Mouse (Mus musculus) v-Abl transformed pro-B cells (cell line): Measurements from ENCODE around the gene Rph3al.

ENCODE experiments used
- in situ Hi-C, 2 experiments: fragments of 400-800 bp; cut with MboI; formaldehyde crosslinking; loops; one replicate each; pipeline ENCODE4 v1.15.1; 2025; ENCODE audit not compliant: unreplicated experiment in 2 of 2

The Rph3al gene

GRCm38 (mm10) chr11:75938379-75938906 lies at the start of gene Rph3al:
Rph3al (minus strand) TSS chr11:75938429.
- in situ Hi-C loops, result no loop called here

DNA sequence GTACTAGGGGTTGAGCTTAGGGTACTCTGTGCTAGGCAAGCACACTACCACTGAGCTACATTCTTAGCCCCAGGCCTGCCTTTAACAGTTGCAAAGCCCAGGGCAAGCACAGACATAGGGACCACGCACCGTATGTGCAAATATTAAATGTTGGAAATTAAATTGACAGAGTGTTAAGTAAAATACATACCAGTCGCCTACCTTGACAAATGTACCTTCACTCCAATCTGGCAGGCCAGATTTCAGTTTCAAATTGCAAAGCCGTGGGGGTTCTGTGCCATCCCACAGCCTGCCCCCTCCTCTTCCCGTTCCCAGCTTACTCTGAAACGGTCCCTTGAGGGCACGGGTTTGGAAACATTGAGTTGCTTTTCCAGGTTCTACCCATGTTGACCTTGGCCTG lies 47.7 kb upstream of the Rph3al start:
- in situ Hi-C loops, result no loop called here

DNA sequence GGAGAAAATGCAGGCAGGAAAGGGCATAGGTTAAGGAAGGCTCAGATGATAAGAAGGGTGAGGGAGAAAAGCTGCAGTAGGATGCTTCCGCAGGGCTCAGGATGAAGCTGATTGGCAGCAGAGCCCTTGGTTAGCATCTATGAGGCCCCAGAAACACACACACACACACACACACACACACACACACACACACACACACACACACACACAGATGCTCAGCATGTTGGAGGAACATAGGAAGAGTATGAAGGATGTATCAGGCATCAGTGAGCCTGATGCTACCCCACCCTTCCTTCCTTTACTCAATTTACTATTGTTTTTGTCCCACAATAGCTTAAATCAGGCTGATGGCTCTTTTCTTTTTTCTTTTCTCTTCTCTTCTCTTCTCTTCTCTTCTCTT lies 46.4 kb upstream of the Rph3al start:
- in situ Hi-C loops, result no loop called here

GRCm38 (mm10) chr11:75983194-75983593 lies 45.0 kb upstream of the Rph3al start:
- in situ Hi-C loops, result no loop called here

GRCm38 (mm10) chr11:75980413-75980812 lies 42.2 kb upstream of the Rph3al start:
- in situ Hi-C loops, result no loop called here

DNA sequence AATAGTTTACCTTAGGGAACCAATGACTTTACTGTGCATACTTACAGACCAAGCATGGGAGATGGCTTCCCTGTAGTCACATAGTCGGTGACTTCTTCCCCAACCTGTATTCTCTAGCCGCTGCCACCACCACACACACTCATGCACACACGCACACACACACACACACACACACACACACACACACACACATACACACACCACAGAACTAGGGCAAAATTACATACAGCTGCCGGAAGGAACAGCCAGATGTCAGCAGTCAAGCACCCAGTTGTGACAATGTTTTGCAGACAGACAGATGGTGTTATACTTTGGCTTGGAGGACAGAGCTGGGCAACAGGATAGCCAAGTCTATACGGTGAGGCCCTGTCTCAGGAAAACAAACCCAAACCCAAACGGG lies 39.8 kb upstream of the Rph3al start:
- in situ Hi-C loops, result loop anchor here in 1 of 2 experiments (10.0 kb wide), 1 partner anchor 427 kb away; the partner anchor contains the start of gene Timm22

GRCm38 (mm10) chr11:75976748-75977147 lies 38.5 kb upstream of the Rph3al start:
- in situ Hi-C loops, result loop anchor here in 1 of 2 experiments (10.0 kb wide), 1 partner anchor 428 kb away; the partner anchor contains the start of gene Timm22

- in situ Hi-C loops, result loop anchor here in 1 of 2 experiments (10.0 kb wide), 1 partner anchor 431 kb away; the partner anchor contains the start of gene Timm22
Measured at GRCm38 (mm10) chr11:75973988-75974387, 35.8 kb upstream of the Rph3al start.

DNA sequence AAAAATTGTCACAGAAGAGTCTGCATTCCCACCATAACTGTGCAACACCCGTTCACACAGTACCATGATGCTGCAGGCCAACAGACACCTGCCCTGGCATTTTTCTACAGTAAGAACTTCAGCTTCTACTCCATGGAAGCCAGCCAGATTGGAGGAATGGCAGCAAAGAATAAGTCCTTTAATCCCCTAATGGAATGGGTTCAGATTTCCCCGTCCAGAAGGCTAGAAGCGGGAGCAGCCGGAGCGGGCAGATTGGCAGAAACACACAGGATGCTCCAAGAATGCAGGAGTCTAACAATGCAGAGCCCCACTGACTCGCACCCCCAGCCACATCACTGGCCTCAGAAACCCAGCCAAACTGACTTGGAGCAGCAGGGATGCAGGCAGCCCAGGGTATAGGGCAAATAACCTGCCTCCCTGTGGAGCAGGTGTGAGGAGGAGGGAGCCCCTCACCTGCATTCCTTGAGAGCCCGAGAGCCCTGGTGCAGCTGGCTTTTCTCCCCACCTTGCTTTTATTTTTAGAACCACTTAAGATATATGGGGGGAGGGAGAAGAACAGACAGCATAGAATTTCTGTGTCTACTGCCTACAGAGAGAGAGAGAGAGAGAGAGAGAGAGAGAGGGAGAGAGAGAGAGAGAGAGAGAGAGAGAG lies 34.8 kb upstream of the Rph3al start:
- in situ Hi-C loops, result loop anchor here in 1 of 2 experiments (10.0 kb wide), 1 partner anchor 432 kb away; the partner anchor contains the start of gene Timm22

DNA sequence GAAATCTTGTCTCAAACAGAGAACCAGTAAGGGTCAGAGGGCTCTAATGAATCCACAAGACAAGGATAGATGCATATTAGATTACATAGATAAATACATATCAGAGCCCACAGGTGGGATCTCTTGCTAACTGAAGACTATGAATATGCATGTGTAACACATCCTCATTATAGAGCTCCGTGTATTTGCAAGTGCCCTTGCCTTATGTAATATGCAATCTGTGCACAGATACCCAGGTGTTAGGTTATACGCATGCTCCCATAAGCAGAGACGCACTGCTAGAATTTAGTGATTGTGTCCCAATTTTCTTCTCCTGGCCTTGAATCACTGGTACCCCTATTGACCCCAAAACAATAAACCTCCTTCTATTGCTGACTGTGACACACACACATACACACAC lies 34.0 kb upstream of the Rph3al start:
- in situ Hi-C loops, result loop anchor here in 1 of 2 experiments (10.0 kb wide), 1 partner anchor 433 kb away; the partner anchor contains the start of gene Timm22

- in situ Hi-C loops, result loop anchor here in 1 of 2 experiments (10.0 kb wide), 1 partner anchor 434 kb away; the partner anchor contains the start of gene Timm22
Measured at GRCm38 (mm10) chr11:75970629-75971028, 32.4 kb upstream of the Rph3al start.

DNA sequence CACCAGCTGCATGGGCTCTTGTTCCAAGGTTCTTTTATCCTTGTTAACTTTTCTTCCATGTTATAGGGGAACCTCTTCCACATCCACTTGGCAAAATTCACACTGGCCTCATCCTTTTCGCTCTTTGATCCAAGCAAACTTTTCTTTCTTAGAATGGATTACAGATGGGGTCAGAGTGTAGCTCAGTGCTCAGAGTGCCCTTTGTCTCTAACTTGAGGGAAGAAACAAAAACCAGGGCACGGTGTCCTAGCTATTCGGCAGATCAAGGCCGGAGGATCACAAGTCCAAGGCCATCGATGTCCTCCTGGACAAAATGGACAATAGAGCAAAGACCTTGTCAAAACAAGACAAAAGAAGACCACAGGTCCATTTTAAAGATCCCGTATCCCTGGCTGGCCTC lies 30.5 kb upstream of the Rph3al start:
- in situ Hi-C loops, result loop anchor here (5.0 kb wide), 5 partner anchors 51 to 251 kb away; no protein-coding TSS in a partner anchor

- in situ Hi-C loops, result loop anchor here (5.0 kb wide), 5 partner anchors 49 to 249 kb away; no protein-coding TSS in a partner anchor
Measured at GRCm38 (mm10) chr11:75966401-75967372, 28.5 kb upstream of the Rph3al start.

DNA sequence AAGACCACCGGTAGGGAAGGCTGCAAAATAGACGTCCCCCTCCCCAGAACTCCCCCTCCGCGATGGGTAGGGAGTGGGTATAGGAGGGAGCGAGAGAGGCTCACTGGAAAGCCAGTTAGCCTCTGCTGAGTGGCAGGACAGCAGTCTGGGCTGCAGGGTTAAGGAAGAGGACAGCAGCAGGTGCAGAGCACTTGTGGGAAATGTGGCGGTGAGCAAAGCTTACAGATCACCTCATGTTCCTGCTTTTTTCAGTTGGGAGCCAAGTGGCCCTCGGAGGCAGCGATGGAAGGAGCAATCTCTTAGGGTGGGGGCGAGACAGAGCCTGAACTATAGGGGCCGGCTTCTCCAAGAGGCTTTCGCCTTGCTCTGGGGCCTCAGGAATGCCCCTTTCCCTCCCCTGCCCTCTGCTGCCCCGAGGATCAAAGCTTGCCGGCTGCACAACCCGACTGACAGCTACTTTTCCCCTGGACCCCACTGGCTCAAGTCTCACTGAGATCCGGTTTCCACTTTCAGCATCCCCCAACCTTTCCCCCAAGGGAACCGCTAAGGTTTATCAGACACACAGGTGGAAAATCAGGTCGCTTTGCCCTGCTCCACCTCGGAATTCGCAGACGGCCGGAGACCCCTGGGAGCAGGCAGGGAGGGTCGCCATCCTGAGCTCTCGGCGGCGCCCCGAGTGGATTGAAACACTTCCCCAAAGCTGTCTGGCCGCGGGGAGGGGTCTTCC lies 27.6 kb upstream of the Rph3al start:
- in situ Hi-C loops, result loop anchor here (5.0 kb wide), 5 partner anchors 49 to 249 kb away; no protein-coding TSS in a partner anchor

GRCm38 (mm10) chr11:75964476-75964730 lies 26.2 kb upstream of the Rph3al start:
- in situ Hi-C loops, result no loop called here

- in situ Hi-C loops, result no loop called here
Measured at GRCm38 (mm10) chr11:75963730-75964475, 25.7 kb upstream of the Rph3al start.

GRCm38 (mm10) chr11:75961782-75962181 lies 23.6 kb upstream of the Rph3al start:
- in situ Hi-C loops, result no loop called here

DNA sequence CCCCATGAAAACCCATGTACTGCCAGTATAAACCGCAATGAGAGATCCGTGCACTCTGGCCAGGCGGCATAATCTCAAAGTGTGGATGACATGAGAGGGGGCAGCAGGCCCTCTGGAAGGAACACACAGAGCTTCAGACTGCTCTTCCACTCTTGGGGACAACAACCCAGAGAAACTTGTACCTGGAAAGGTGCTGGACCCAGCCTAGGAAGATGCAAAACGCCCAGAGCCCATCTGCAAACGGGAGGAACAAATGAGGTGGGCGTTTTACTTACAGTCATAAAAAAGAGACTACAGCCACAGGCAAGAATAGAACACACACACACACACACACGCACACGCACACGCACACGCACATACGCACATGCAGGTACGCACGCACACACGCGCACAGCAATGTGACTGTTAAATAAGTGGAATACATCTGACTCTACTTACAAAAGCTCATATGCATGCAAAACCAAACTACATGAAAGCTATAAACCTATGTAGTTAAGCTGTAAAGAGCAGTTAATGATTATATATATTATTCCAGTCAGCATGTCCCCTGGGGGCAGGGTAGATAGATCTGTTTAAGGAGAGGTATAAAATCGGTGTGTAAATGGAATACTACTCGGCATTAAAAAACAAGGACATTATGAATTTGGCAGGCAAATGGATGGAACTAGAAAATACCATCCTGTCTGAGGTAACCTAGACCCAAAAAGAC lies 19.0 kb upstream of the Rph3al start:
- in situ Hi-C loops, result no loop called here

DNA sequence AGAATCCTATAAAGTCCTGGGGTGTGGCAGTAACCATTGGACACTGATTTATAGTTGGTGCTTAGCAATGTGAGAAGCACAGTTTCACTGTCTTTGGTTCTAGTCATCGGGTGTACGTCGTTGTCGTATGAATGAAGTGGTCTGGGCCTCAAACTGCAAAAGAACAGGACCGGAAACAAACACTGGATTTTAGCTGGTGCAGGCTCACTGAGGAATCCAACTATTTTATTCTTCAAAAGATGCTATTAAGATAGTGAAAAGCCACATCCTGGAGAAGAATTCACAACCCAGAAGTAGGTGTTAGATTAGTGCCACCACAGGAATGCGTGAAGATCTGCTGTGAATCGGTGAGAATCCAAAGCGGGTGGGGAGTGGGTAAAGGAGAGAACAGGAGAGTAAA lies 18.4 kb upstream of the Rph3al start:
- in situ Hi-C loops, result no loop called here
